Mouse (Mus musculus) common myeloid progenitor, adult 5-6 weeks (primary cell): ENCODE data around the gene Npnt. TPM values are rescaled to one million over a fixed set of nuclear protein-coding genes. Genes with fewer than 3 reads are reported as not detected.

Source experiments
- total RNA-seq: library from RNA; stranded (forward); fragments of 200-1000, 187-1606 nt; gene quantifications from 2 replicates; pipeline ENCODE4 v1.2.3, GENCODE M21; 2017

The Npnt gene
- total RNA-seq, 1 experiment from 2014 or later, result not detected

Other genes with a start within 250 kb of the Npnt start
- gene Ints12, start 141.5 kb upstream of the Npnt start, total RNA-seq, result 14.4 and 14.8 TPM in 2 replicates
- gene Gstcd, start 141.7 kb upstream of the Npnt start, total RNA-seq, result 19.1 and 21.4 TPM in 2 replicates